Mouse (Mus musculus) thymus, adult 2 months (tissue): ENCODE measurements around the gene Sppl2b.

Experiments used
- CTCF ChIP-seq: fragments of 200-500 bp; IDR thresholded peaks from 2 replicates; pipeline ENCODE4 v1.5.1; 2012; ENCODE audit warnings: mild to moderate bottlenecking, control low read depth, low read length, moderate library complexity, borderline replicate concordance; ENCODE audit not compliant: control insufficient read depth, poor library complexity, insufficient read depth; ENCODE audit errors: extremely low read depth
- POLR2A ChIP-seq: fragments of 200-500 bp; IDR thresholded peaks from 2 replicates; pipeline ENCODE4 v1.6.1; 2012; ENCODE audit warnings: mild to moderate bottlenecking, low read length, control low read depth, moderate library complexity; ENCODE audit not compliant: control insufficient read depth, poor library complexity, insufficient read depth; ENCODE audit errors: extremely low read depth

GRCm38 (mm10) chr10:80862305-80862704, 7.2 kb downstream of the Sppl2b start:
- no peak for TF ChIP-seq CTCF
- TF ChIP-seq POLR2A: no peak
